Mouse (Mus musculus) thymus, adult 2 months (tissue): ENCODE data around the gene Tspan9.

Experiments
- CTCF ChIP-seq: fragments of 200-500 bp; IDR thresholded peaks from 2 replicates; pipeline ENCODE4 v1.5.1; 2012; ENCODE audit warnings: mild to moderate bottlenecking, control low read depth, low read length, moderate library complexity, borderline replicate concordance; ENCODE audit not compliant: control insufficient read depth, poor library complexity, insufficient read depth; ENCODE audit errors: extremely low read depth
- POLR2A ChIP-seq: fragments of 200-500 bp; IDR thresholded peaks from 2 replicates; pipeline ENCODE4 v1.6.1; 2012; ENCODE audit warnings: mild to moderate bottlenecking, low read length, control low read depth, moderate library complexity; ENCODE audit not compliant: control insufficient read depth, poor library complexity, insufficient read depth; ENCODE audit errors: extremely low read depth

GRCm38 (mm10) chr6:128058570-128058969 lies 84.8 kb downstream of the Tspan9 start:
- TF ChIP-seq POLR2A (no peak), CTCF (no peak)
